Mouse (Mus musculus): ENCODE results near the gene Homer2.

GRCm38 (mm10) chr7:81578413-81578812 is 128.9 kb downstream of the Homer2 start:
- TF ChIP-seq CTCF (conservative IDR thresholded peaks at IDR 0.05; ENCODE audit: low read length) (no peak), POU5F1 (IDR thresholded peaks at IDR 0.05; ENCODE audit: borderline replicate concordance, low read length) (no peak)

Measured in E14TG2a.4 (cell line).